Mouse (Mus musculus) myocyte (in vitro differentiated cells): ENCODE results near the gene Gm37240.

ENCODE experiments used
- CEBPB ChIP-seq: IDR thresholded peaks from 2 replicates; pipeline ENCODE4 v1.6.1; 2011; ENCODE audit warnings: mild to moderate bottlenecking, moderate library complexity; ENCODE audit not compliant: poor library complexity, insufficient read depth, severe bottlenecking
- E2F4 ChIP-seq: IDR thresholded peaks from one replicate; pipeline ENCODE4 v1.6.1; 2011; ENCODE audit warnings: mild to moderate bottlenecking, control low read depth, moderate library complexity; ENCODE audit not compliant: insufficient read depth
- MYOD1 ChIP-seq, 3 experiments: IDR thresholded peaks; one replicate each; pipeline ENCODE4 v1.6.1; 2011; ENCODE audit warnings: control low read depth in 2 of 3, low read depth in 2 of 3, mild to moderate bottlenecking in 2 of 3, moderate library complexity in 1 of 3; ENCODE audit not compliant: insufficient read length in 2 of 3, control insufficient read depth in 1 of 3
- MYOG ChIP-seq, 3 experiments: IDR thresholded peaks; one replicate each; pipeline ENCODE4 v1.6.1; 2011; ENCODE audit warnings: control low read depth in 2 of 3, low read depth in 2 of 3, mild to moderate bottlenecking in 2 of 3; ENCODE audit not compliant: insufficient read length in 2 of 3, control insufficient read depth in 1 of 3, insufficient read depth in 1 of 3
- POLR2A ChIP-seq: IDR thresholded peaks from one replicate; pipeline ENCODE4 v1.6.1; 2011; ENCODE audit warnings: low read depth, mild to moderate bottlenecking, control low read depth, moderate library complexity; ENCODE audit not compliant: insufficient read length
- POLR2AphosphoS2 ChIP-seq: IDR thresholded peaks from one replicate; pipeline ENCODE4 v1.6.1; 2011; ENCODE audit warnings: low read depth, control low read depth; ENCODE audit not compliant: insufficient read length
- REST ChIP-seq: IDR thresholded peaks from one replicate; pipeline ENCODE4 v1.6.1; 2011; ENCODE audit warnings: mild to moderate bottlenecking, control low read depth, moderate library complexity; ENCODE audit not compliant: insufficient read depth, insufficient read length
- USF1 ChIP-seq: IDR thresholded peaks from one replicate; pipeline ENCODE4 v1.6.1; 2011; ENCODE audit warnings: low read depth, mild to moderate bottlenecking, control low read depth, moderate library complexity

DNA sequence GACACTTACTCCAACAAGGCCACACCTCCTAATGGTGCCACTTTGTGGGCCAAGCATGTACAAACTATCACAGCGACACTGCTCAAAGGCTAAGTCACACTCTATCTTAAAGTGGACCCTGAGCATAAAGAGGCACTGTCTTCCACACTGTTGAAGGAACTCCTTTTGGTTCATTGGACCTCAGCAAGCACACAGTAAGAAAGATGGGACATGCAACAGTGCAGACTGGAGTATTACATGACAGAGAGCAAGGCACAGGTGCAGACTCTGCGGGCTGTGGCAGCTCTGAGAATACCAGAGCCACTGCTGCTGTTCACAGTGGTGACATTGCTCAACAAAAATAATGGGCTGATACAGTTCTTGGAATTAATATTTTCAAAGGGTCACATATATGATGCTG, 907.2 kb downstream of the Gm37240 start:
- TF ChIP-seq CEBPB: no peak
- no peak for TF ChIP-seq POLR2A
- TF ChIP-seq REST: no peak
- TF ChIP-seq MYOD1 (IDR thresholded peaks at IDR 0.05; ENCODE audit: control insufficient read depth in 1 of 3, insufficient read length in 2 of 3, low read depth in 2 of 3): no peak
- TF ChIP-seq USF1: no peak
- no peak for TF ChIP-seq MYOG (IDR thresholded peaks at IDR 0.05; ENCODE audit: control insufficient read depth in 1 of 3, insufficient read depth in 1 of 3, insufficient read length in 2 of 3, low read depth in 2 of 3)
- no peak for TF ChIP-seq E2F4
- TF ChIP-seq POLR2AphosphoS2: no peak
